Mouse (Mus musculus) liver, adult 2 months (tissue): ENCODE data around the gene March8.

Experiments used
- CTCF ChIP-seq: fragments of 200-500 bp; IDR thresholded peaks from 2 replicates; pipeline ENCODE4 v1.5.1; 2011; ENCODE audit warnings: low read depth, low read length, control low read depth
- POLR2A ChIP-seq: fragments of 200-500 bp; IDR thresholded peaks from 2 replicates; pipeline ENCODE4 v1.6.1; 2011; ENCODE audit warnings: low read length, control low read depth; ENCODE audit not compliant: insufficient read depth; ENCODE audit errors: extremely low read depth

GRCm38 (mm10) chr6:116386506-116386905, 48.7 kb downstream of the March8 start:
- TF ChIP-seq CTCF (no peak), POLR2A (no peak)
